Mouse (Mus musculus) bone marrow macrophage, adult 2 months (primary cell): ENCODE measurements around the gene Tmem56. TPM values are rescaled to one million over a fixed set of nuclear protein-coding genes. Genes with fewer than 3 reads are reported as not detected.

Experiments
- H3K27ac ChIP-seq: 2 replicates; pipeline ENCODE4 v1.5.1; 2012; ENCODE audit warnings: low read depth, low read length; ENCODE audit not compliant: insufficient read depth
- H3K4me1 ChIP-seq: 2 replicates; pipeline ENCODE4 v1.6.1; 2012; ENCODE audit warnings: low read length; ENCODE audit not compliant: control insufficient read depth, insufficient read depth
- H3K4me3 ChIP-seq: 2 replicates; pipeline ENCODE4 v1.5.1; 2012; ENCODE audit warnings: mild to moderate bottlenecking, low read length, moderate library complexity; ENCODE audit not compliant: insufficient read depth
- CTCF ChIP-seq: IDR thresholded peaks from 2 replicates; pipeline ENCODE4 v1.5.1; 2012; ENCODE audit warnings: low read depth, mild to moderate bottlenecking, low read length, moderate library complexity
- POLR2A ChIP-seq: IDR thresholded peaks from 2 replicates; pipeline ENCODE4 v1.6.1; 2012; ENCODE audit warnings: mild to moderate bottlenecking, low read depth, low read length, borderline replicate concordance
- polyA plus RNA-seq: library from polyadenylated mRNA; stranded (reverse); fragments of >200 nt; gene quantifications from 2 replicates; pipeline ENCODE4 v1.2.4, GENCODE M21; 2012; ENCODE audit not compliant: missing spikeins, insufficient read depth, insufficient read length

Gene Tmem56
- polyA plus RNA-seq, 1 experiment: not detected

DNA sequence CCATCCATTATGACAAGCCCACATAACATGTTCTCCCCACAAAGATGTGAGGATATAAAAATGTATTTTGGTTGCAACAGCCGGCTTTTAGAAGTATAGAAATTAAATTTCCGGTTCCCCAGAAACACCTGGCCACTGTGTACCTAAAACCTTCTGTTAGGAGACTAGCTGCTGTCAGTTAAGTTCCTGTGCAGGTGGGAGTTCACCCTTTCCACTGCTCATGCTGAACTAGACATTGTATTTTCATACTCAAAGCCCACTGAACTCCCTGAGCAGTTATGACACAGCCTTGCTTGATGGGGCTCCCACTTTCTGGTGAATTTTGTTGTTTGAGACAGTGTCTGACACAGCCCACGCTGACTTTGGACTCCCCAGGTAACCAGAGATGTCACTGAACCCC lies 69.4 kb downstream of the Tmem56 start:
- H3K27ac ChIP-seq: no peak overlapping the region
- H3K4me3 ChIP-seq: no peak overlapping the region
- TF ChIP-seq POLR2A: no peak
- no peak for TF ChIP-seq CTCF
- H3K4me1 ChIP-seq: no peaks in the 10 kb centered on the region

DNA sequence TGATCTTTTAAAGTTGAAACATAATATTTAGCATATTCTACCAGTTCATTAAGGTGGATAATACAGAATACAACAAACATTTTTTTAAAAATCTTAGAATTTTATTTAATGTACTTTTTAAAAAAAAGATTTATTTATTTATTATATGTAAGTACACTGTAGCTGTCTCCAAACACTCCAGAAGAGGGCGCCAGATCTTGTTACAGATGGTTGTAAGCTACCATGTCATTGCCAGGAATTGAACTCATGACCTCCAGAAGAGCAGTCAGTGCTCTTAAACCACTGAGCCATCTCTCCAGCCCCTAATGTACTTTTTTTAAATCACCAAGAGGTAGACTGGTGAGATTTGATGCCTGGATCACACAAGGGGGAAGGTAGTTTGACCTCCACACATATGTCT lies 70.7 kb downstream of the Tmem56 start:
- no peak overlapping the region for H3K4me3 ChIP-seq
- no peak overlapping the region for H3K27ac ChIP-seq
- no peak for TF ChIP-seq CTCF
- no peak for TF ChIP-seq POLR2A
- no peaks in the 10 kb centered on the region for H3K4me1 ChIP-seq

DNA sequence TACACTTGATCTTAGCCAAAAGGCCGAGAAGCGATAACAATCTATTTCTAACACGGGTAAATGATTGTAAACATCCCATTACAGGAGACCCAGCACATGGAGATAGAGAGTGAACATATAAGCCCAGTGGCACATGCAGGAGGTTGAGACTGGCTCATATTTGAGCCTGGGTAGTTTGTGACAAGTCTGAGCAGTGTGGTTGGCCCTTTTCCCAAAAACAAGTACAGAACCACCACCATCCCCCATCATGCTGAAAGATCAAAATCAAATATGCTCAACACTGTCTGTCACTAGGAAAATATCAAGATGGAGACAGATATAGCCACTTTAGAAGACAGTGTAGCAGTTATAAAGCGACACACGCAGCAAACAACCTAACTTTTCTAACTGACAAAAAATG lies 73.9 kb downstream of the Tmem56 start:
- Histone ChIP-seq H3K4me1 (no peaks in the 10 kb centered on the region), H3K4me3 (no peak overlapping the region), H3K27ac (no peak overlapping the region)
- TF ChIP-seq CTCF (no peak), POLR2A (no peak)

DNA sequence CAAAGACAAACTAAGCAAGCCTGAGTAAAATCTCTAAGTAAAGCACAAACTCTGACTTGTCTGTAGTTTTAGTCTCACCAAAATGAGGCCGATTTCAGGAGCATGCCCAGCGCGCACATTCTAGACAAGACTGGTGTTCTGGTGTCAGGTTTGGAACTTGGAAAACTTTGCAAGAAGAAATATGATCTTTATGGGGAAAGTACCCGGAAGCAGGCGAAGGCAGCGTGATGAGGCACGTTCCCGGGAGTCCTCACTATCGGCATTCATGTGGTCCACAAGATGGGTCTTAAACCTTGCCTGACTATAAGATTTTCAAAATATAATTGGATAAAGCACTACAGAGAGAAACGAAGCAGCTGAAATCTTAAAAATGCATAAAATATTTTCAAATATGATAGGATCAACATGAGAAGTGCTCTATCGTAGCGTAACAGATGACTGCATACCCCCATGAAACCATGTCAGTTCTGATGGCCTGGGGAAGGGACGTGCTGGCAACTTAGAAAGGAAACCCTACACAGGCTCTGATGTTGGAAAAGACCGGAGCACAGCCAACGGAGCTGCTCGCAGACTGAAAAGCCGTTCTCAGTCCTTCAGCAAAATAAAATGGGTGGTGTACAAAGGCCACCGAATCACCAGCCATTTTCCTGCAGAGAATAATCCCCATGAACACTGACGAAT lies 76.6 kb downstream of the Tmem56 start:
- Histone ChIP-seq H3K4me3 (no peak overlapping the region), H3K27ac (no peak overlapping the region), H3K4me1 (no peaks in the 10 kb centered on the region)
- TF ChIP-seq CTCF (no peak), POLR2A (no peak)

DNA sequence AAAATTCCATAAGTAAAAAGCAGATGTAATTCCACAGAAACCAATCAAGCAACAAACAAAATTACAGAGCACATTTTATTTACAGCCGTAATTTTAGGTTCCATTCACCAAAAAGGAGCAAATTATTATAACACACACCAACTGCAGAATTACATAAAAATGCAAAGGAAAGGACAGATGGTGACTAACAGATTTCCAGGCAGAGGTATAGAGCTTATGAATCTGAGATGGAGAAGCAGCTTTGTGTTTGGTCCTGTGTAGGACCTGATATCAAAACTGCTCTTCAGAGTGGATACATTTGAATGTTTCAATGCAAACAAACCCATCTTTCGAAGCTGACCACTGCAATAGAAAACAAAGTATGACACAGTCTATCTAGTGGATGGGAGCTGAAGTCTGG lies 80.3 kb downstream of the Tmem56 start:
- no peak overlapping the region for H3K27ac ChIP-seq
- H3K4me1 ChIP-seq: no peaks in the 10 kb centered on the region
- no peak overlapping the region for H3K4me3 ChIP-seq
- TF ChIP-seq CTCF (no peak), POLR2A (no peak)

GRCm38 (mm10) chr3:121201012-121201747 lies 81.7 kb downstream of the Tmem56 start:
- no peak overlapping the region for H3K4me3 ChIP-seq
- H3K27ac ChIP-seq: no peak overlapping the region
- no peaks in the 10 kb centered on the region for H3K4me1 ChIP-seq
- no peak for TF ChIP-seq CTCF
- no peak for TF ChIP-seq POLR2A

DNA sequence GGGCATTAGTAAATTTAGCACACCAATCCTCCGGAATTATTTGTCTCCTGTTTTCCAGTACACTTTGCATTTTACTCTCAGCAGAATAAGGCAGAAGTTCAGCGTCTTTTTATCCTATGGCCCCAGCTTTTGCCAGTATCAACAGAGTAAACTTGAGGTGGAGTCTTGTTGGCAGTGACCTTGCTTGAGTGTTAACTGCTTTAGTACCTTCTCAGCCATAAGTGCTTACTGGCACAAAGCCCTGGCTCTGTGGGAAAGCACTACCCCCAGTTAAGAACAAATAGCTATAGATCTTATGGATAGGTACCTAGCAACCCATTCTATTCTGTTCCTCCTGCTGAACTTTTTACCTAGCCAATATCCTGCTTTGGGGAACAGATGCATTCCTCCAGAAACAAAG lies 93.7 kb downstream of the Tmem56 start:
- TF ChIP-seq CTCF (no peak), POLR2A (no peak)
- Histone ChIP-seq H3K4me3 (no peak overlapping the region), H3K27ac (no peak overlapping the region), H3K4me1 (no peaks in the 10 kb centered on the region)

GRCm38 (mm10) chr3:121187510-121187909 lies 95.4 kb downstream of the Tmem56 start:
- Histone ChIP-seq H3K4me3 (no peak overlapping the region), H3K4me1 (no peaks in the 10 kb centered on the region), H3K27ac (no peak overlapping the region)
- TF ChIP-seq POLR2A: no peak
- no peak for TF ChIP-seq CTCF

GRCm38 (mm10) chr3:121186925-121187324 lies 96.0 kb downstream of the Tmem56 start:
- Histone ChIP-seq H3K4me3 (no peak overlapping the region), H3K27ac (no peak overlapping the region), H3K4me1 (no peaks in the 10 kb centered on the region)
- TF ChIP-seq CTCF: no peak
- TF ChIP-seq POLR2A: no peak

DNA sequence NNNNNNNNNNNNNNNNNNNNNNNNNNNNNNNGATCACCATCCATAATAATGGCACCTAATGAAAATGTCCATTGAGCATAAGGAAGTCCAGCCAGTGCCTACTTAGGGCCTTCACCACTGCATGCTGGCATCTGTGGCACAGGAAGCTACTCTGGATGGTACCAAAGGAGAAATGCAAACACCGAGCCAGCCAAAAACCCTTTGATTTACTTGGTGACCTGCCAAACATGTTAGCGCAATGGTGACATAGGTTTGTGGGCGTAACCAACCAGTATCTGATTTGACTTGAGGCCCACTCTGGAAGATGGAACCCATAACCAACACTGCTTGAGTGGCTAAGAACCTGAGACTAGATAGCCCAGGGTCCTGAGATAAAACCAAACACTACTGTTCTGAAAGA lies 97.7 kb downstream of the Tmem56 start:
- H3K4me3 ChIP-seq: no peak overlapping the region
- TF ChIP-seq POLR2A (no peak), CTCF (no peak)
- no peaks in the 10 kb centered on the region for H3K4me1 ChIP-seq
- H3K27ac ChIP-seq: no peak overlapping the region
